Mouse (Mus musculus) kidney, adult 11 months (tissue): ENCODE measurements around the gene Agpat4.
"Not testable (repeated sequence)": the region's sequence is repeated elsewhere in the genome, so short reads cannot be mapped to it uniquely, and the experiment has no call there.

ENCODE experiments used
- DNase-seq: peaks from one replicate; pipeline ENCODE4 v3.0.0; 2022

Agpat4 gene

GRCm38 (mm10) chr17:12201086-12201485 is 82.6 kb downstream of the Agpat4 start:
- DNase-seq = no peak

GRCm38 (mm10) chr17:12203414-12203897 is 85.0 kb downstream of the Agpat4 start:
- DNase-seq = no peak

DNA sequence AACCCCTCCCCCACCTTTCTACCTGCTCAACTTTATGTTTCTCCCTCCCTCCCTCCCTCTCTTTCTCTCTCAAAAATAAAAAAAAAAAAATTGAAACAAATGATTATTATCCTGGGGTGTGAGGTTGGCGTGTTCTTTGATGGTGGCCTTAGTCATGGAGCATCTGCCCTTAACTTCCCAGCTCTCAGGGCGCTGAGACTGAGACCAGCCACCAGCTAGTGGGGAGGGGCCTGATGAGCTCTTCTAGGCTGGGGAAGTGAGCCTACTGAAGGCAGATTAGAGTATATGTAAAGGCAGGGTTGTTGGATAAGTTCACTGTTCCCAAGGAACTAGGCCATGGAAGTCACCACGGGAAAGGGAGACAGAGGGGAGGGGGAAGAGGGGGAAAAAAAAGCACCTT is 85.7 kb downstream of the Agpat4 start:
- DNase-seq = no peak

DNA sequence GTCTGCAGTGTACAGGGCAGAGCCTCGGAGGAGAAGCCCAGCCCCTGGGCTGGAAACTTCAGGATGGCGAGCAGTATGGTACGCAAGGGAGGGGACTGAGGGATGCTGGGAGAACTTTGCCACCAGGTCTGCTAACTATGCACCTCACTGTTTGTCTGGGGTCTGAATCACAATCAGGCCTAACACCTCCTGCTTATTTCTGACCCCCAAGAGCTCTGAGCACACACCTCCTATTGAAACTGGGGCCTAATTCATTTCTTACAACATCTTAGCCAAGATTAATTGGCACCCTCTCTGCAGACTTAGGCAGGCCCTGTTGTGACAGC is 86.1 kb downstream of the Agpat4 start:
- no peak for DNase-seq

GRCm38 (mm10) chr17:12205015-12205693 is 86.7 kb downstream of the Agpat4 start:
- DNase-seq = no peak

GRCm38 (mm10) chr17:12205694-12206075 is 87.2 kb downstream of the Agpat4 start:
- no peak for DNase-seq

- no peak for DNase-seq
Measured at GRCm38 (mm10) chr17:12206248-12206647, 87.7 kb downstream of the Agpat4 start.

DNA sequence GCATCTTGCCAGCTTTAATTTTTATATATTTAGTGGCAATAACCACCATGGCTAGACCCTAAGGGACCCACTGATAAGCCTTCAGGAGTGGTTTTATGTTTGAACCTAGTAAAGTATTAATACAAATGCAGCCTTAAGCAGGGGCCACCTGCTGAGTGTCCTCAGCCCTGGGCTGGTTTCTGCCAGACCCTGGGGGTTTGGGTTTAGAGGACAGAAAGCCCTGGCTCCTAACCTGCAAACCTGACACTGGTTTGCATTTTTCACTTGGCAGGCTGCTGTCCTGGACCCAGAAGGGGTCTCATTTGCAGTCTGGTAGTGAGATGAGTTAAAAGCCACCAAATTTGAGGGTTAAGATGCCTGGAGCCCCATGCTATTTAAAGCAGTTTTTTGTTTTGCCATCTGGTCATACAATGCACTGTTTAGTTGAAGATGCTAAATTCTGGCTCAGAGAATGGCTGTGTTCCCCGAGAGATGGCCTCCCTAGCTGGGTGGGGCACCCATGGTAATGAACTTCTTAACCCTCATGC is 88.6 kb downstream of the Agpat4 start:
- no peak for DNase-seq

- DNase-seq = no peak
Measured at GRCm38 (mm10) chr17:12209481-12209880, 91.0 kb downstream of the Agpat4 start.

DNA sequence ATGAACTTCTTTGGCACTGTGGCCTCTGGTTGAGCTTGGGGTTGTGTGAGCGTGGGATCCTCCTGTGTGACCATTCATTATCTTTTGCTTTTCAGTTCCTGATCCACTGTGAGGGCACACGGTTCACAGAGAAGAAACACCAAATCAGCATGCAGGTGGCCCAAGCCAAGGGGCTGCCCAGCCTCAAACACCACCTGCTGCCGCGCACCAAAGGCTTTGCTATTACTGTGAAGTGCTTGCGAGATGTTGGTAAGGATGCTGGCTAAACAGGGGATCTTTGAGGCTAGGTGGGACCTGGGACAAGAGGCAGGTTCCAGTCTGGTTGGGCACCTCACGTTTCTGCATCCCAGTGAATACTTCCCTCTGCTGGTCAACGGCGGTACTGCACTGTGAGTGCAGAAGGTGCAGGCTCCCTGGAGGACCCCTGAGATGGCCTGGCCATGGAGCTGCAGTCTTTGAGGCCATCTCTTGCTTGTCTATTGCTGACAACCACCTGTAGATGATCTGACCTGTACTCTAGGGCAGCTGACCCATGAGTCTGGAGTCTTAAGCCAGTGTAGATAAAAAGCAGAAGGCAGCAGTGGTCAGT is 92.1 kb downstream of the Agpat4 start:
- peak; percentile 55 for DNase-seq

DNA sequence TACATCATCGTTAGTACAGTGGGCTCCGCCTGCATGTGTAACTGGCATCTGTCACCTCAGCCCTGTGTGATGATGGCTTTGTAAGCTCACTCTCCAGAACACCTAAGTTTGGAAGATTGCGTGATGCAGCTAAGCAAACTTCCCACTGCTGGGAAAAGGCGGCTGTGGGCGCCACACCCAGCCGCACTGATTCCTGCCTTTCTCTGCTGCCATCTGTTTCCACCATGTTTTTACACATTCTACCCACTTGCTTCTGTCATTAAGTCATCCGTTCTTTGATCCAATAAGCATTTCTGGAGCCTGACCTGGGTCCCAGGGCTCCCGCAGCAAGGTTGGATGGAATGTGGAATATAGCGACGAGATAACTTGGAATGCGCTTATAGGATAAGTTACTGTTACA is 93.4 kb downstream of the Agpat4 start:
- no peak for DNase-seq

DNA sequence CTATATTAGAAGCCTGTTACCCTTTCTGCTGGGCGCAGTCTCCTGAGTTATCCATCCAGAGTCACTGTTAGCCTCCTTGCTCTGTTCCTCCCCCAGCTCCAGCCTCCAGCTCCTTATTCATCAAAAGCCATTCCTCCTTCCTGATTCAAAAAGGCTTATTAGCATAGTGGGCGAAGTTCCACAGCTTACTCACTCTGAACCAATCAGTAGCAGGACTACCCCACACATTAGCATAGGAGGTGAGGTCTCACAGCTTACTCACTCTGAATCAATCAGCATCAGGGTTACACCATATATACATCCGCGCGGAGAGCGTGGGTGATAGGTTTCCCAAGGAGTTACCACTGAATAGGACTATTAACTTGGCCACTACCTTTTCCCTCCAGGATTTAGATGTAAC is 93.8 kb downstream of the Agpat4 start:
- DNase-seq = no peak

DNA sequence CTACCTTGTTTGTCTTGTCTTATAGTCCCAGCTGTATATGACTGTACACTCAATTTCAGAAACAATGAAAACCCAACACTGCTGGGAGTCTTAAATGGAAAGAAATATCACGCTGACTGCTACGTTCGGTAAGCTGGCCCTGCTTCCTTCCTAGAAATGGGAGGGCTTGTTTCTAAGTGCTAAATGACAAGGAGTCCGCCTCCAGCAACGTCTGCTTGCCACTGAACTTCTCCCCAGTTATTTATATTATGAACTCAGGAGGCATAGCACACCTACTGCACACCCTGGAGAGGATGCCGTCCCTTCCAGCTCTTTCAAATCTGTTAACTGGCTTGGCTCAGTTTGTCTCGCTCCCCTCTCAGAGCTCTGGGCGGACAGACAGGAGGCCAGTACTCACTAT is 94.9 kb downstream of the Agpat4 start:
- DNase-seq = no peak

DNA sequence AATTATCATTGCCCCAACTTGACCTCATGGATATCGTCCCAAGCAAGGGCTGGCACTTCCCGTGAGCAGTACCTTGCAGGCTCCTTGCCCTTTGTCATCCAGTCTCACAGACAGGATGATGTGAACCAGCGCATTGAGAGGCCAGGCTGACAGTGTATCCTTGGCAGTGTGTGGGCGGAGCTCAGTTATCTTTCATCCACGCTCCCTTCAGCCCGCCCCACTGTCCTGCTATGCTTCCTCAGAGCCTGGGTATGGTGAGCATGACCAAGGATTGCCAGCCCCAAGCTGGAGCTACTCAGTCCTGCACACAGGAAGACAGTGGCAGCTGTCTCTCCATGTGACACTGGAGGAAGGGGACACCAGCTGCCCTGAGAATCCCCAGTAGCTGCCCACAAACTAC is 97.7 kb downstream of the Agpat4 start:
- DNase-seq = no peak

- DNase-seq = no peak
Measured at GRCm38 (mm10) chr17:12221926-12222325, 103.4 kb downstream of the Agpat4 start.

GRCm38 (mm10) chr17:12223682-12224081 is 105.2 kb downstream of the Agpat4 start:
- no peak for DNase-seq

GRCm38 (mm10) chr17:12224145-12224544 is 105.6 kb downstream of the Agpat4 start:
- no peak for DNase-seq

DNA sequence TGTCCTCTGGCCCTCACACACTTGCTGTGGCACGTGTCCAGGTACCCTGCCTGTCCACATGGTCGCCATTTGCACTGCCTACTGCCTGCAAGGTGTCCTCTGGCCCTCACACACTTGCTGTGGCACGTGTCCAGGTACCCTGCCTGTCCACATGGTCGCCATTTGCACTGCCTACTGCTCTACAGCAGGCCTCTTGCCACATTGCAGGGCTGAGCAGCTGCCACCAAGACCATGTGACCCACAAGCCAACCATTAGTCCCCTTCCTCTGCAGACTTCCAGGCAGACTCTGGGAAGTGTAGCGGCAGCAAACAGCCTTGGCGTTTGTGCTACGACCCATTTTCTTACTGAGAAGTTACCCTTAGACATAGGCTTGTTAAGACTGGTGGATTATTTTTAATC is 106.0 kb downstream of the Agpat4 start:
- DNase-seq = not testable (repeated sequence)

- no peak for DNase-seq
Measured at GRCm38 (mm10) chr17:12225227-12225626, 106.7 kb downstream of the Agpat4 start.

DNA sequence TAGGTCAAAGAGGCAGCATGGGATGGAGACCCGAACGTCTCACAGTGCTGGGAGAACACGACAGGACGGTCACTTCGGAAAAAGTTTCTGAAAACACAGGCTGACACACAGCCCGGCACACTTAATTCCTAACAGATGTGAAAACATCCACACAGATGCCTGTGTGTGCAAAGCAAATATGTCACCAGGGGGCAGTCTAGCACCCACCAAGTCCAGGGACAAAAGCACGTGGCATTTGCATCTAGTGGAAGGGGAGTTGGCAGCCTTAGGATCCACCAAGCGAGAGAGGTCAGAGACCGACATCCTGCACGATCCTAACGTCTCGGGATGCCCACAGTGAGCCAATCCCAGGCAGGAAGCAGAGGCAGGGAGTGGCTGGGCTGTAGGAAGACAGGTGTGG is 108.0 kb downstream of the Agpat4 start:
- DNase-seq = peak; percentile 12

GRCm38 (mm10) chr17:12228001-12228400 is 109.5 kb downstream of the Agpat4 start:
- DNase-seq = no peak

GRCm38 (mm10) chr17:12228471-12228870 is 110.0 kb downstream of the Agpat4 start:
- DNase-seq = no peak

GRCm38 (mm10) chr17:12229756-12230155 is 111.3 kb downstream of the Agpat4 start:
- DNase-seq = no peak

DNA sequence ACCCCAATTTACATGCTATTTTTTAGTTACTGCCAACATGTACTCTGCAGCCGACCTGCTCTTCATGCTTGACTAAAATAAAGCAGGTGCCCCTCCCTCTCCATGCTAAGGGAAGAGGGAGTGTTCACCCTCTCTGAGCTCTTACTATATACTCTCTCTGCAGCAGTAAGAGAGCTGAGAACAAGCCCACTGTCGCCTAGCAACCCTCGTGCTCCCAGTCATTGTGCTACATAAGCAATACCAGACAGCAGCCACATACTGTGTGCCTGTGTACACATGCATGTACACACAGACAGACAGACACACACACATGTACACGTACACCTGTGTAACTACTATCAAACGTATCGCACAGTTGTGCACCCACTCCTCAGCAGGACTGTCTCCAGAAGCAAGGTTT is 111.7 kb downstream of the Agpat4 start:
- DNase-seq = no peak

DNA sequence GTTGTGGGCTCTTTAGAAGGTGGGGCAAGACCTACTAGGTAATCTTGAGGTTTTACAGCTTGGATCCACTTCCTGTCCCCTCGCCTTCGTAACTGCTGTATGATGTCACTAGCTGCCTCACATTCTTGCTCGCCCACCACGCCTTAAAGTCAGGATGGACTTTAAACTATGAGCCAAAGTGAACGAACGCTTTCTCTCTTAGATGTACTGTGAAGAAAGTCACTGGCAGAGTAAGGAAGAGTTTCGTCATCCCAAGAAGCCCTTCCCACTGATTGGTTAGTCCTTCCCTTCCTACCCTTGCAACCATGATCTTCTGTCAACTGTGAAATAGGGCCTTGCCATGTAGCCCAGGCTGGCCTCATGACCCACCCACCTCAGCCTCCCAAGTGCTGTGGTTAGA is 112.6 kb downstream of the Agpat4 start:
- DNase-seq = no peak
